Mouse (Mus musculus) midbrain, embryonic 12.5 days (tissue): ENCODE results near the gene Dag1. TPM values are rescaled to one million over a fixed set of nuclear protein-coding genes. Genes with fewer than 3 reads are reported as not detected.
A peak's percentile ranks its signal among the peaks of the same experiment; 100 is the strongest.
"Not testable (repeated sequence)": the region's sequence is repeated elsewhere in the genome, so short reads cannot be mapped to it uniquely, and the experiment has no call there.

Source experiments
- ATAC-seq: fragments of 200-750 bp; cut with Nextera tagmentation; 2 replicates; pipeline ENCODE4 v1.8.0; 2017; ENCODE audit warnings: low read depth, moderate TSS enrichment, moderate library complexity; ENCODE audit not compliant: low FRiP score
- H3K27ac ChIP-seq: fragments of 300-500 bp; sonication (generic); replicated peaks from 2 replicates; pipeline ENCODE4 v1.5.1; 2016; ENCODE audit warnings: mild to moderate bottlenecking
- H3K27me3 ChIP-seq: fragments of 300-500 bp; sonication (generic); 2 replicates; pipeline ENCODE4 v1.6.1; 2016; ENCODE audit warnings: mild to moderate bottlenecking
- H3K36me3 ChIP-seq: fragments of 300-500 bp; sonication (generic); 2 replicates; pipeline ENCODE4 v1.6.1; 2016
- H3K4me1 ChIP-seq: fragments of 300-500 bp; sonication (generic); 2 replicates; pipeline ENCODE4 v1.6.1; 2016
- H3K4me2 ChIP-seq: fragments of 300-500 bp; sonication (generic); replicated peaks from 2 replicates; pipeline ENCODE4 v1.6.1; 2016; ENCODE audit warnings: mild to moderate bottlenecking, moderate library complexity
- H3K4me3 ChIP-seq: fragments of 300-500 bp; sonication (generic); 2 replicates; pipeline ENCODE4 v1.5.1; 2016; ENCODE audit warnings: mild to moderate bottlenecking
- H3K9ac ChIP-seq: fragments of 300-500 bp; sonication (generic); replicated peaks from 2 replicates; pipeline ENCODE4 v1.6.1; 2016; ENCODE audit warnings: mild to moderate bottlenecking, moderate library complexity
- H3K9me3 ChIP-seq: fragments of 300-500 bp; sonication (generic); 2 replicates; pipeline ENCODE4 v1.6.1; 2016; ENCODE audit warnings: mild to moderate bottlenecking
- WGBS: fragments of 180-500 bp; shearing (Covaris S2); methylation state at CpG from one replicate; pipeline ENCODE4 v1.1.7; 2016; 5-methylcytosine and 5-hydroxymethylcytosine counted together
- polyA plus RNA-seq: library from polyadenylated mRNA; unstranded; fragments of >200 nt; fragmentation: Nextera tagmentation; extraction: Ambion mirVana; gene quantifications from 2 replicates; pipeline ENCODE4 v1.2.1, GENCODE M21; 2016

Dag1 gene
- polyA plus RNA-seq, 1 experiment from 2014 or later = 67.0 TPM

- WGBS = under 1% methylated on average over 32 of the region's 32 CpGs
- Histone ChIP-seq H3K36me3 (peaks cover 15% of the 10 kb centered on the region; the same call in 1 of the 2 replicates), H3K4me3 (peak within 1 kb of the TSS; percentile 58), H3K4me1 (peaks cover 10% of the 10 kb centered on the region), H3K9me3 (no peaks in the 10 kb centered on the region), H3K4me2 (peak within 1 kb of the TSS; percentile 66), H3K27ac (peak within 1 kb of the TSS; percentile 90), H3K27me3 (no peaks in the 10 kb centered on the region), H3K9ac (peak within 1 kb of the TSS; percentile 63)
- peak; percentile 97 for ATAC-seq
These were observed 26.4 kb upstream of the Dag1 start, which contains the start of gene Nicn1 for GRCm38 (mm10) chr9:108290016-108290750. TSS of gene Nicn1 (plus strand) at chr9:108290429.

GRCm38 (mm10) chr9:108289347-108289746 is 25.6 kb upstream of the Dag1 start:
- no peak for ATAC-seq
- H3K4me2 ChIP-seq = peak overlapping the region; percentile 66
- peak overlapping the region; percentile 63; the same call in 1 of the 2 replicates for H3K9ac ChIP-seq
- H3K27me3 ChIP-seq = no peaks in the 10 kb centered on the region
- no peaks in the 10 kb centered on the region for H3K9me3 ChIP-seq
- H3K4me1 ChIP-seq = peaks cover 10% of the 10 kb centered on the region
- H3K4me3 ChIP-seq = peak overlapping the region; percentile 58
- peak overlapping the region; percentile 90 for H3K27ac ChIP-seq
- H3K36me3 ChIP-seq = peaks cover 9% of the 10 kb centered on the region; the same call in 1 of the 2 replicates
- WGBS = 63% methylated on average over 2 of the region's 2 CpGs

DNA sequence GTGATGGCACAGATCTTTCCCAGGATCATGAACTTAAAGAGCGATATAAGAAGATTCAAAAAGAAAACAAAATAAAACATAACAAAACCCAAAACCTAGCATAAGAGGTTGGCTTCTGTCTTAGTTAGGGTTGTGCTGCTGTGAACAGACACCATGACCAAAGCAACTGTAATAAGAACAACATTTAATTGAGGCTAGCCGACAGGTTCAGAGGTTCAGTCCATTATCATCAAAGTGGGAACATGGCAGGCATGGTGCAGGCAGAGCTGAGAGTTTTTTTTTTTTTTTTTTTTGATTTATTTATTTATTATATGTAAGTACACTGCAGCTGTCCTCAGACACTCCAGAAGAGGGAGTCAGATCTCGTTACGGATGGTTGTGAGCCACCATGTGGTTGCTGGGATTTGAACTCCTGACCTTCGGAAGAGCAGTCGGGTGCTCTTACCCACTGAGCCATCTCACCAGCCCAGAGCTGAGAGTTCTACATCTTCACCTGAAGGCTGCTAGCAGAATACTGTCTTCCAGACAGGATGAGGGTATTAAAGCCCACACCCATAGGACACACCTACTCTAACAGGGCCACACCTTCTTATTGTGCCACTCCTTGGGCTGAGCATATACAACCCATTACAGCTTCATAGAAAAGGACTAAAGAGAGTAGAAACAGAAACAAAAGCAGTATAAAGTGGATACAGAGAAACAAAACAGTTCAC is 23.9 kb upstream of the Dag1 start:
- not testable (repeated sequence) for H3K36me3 ChIP-seq, H3K4me1 ChIP-seq, H3K9ac ChIP-seq, ATAC-seq, H3K27ac ChIP-seq, H3K9me3 ChIP-seq, H3K4me2 ChIP-seq, H3K4me3 ChIP-seq, H3K27me3 ChIP-seq
- WGBS = 91% methylated on average over 4 of the region's 6 CpGs

DNA sequence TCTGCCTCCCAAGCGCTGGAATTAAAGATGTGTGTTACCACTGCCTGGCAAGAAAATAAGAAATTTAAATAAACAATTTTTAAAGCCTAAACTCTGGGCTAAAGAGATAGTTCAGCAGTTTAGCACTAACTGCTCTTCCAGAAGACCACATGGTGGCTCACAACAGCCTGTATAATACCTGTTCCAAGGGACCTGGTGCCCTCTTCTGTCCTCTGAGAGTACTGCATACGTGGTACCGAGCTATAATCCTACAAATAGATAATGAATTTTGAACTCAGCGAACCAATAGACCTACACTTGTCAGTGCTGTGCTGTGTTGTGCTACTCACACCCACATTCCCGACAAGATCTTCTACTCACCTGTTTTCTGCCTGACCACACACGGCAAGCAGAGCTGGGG is 20.7 kb upstream of the Dag1 start:
- H3K4me2 ChIP-seq = no peak overlapping the region
- H3K4me3 ChIP-seq = no peak overlapping the region
- H3K9ac ChIP-seq = no peak overlapping the region
- H3K9me3 ChIP-seq = no peaks in the 10 kb centered on the region
- H3K27me3 ChIP-seq = no peaks in the 10 kb centered on the region
- ATAC-seq = peak; percentile 60
- H3K27ac ChIP-seq = no peak overlapping the region
- H3K4me1 ChIP-seq = no peaks in the 10 kb centered on the region
- WGBS = 15% methylated on average over 6 of the region's 6 CpGs
- H3K36me3 ChIP-seq = no peaks in the 10 kb centered on the region

GRCm38 (mm10) chr9:108280071-108280828 is 16.5 kb upstream of the Dag1 start:
- ATAC-seq = no peak
- Histone ChIP-seq H3K27me3 (no peaks in the 10 kb centered on the region), H3K4me2 (no peak overlapping the region), H3K4me1 (no peaks in the 10 kb centered on the region), H3K9me3 (no peaks in the 10 kb centered on the region), H3K27ac (no peak overlapping the region), H3K9ac (no peak overlapping the region), H3K36me3 (no peaks in the 10 kb centered on the region), H3K4me3 (no peak overlapping the region)
- 50% methylated on average over 8 of the region's 8 CpGs for WGBS

DNA sequence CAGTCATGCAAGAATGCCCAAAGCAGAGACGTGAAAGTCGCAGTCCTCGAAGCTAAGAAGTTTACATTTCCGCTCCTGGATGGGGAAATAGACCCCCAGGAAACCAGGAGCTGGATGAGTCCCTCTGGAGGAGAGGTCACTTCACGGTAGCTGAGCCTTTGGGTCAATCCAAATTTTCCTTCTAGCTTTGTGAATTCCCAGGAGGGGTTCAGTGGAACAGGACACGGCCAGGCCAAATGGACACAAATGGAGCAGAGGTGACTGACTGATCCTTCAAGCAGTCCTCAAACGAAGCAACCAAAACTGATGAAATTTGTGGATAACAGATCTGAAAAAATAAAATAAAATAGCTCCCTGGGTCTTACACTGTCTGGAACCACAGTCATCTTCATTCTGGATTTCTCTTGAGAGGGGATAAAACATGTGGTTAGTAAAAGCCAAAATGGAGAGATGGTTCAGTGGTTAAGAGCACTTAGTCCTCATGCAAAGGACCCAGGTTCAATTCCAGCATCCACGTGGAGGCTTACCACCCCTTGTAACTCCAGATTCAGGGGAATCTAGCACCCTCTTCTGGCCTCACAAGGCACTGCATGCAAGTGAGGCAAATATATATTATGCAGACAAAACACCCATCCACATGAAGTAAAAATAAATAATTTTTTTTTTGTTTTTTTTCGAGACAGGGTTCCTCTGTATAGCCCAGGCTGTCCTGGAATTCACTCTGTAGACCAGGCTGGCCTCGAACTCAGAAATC is 15.1 kb upstream of the Dag1 start:
- Histone ChIP-seq H3K4me1 (no peaks in the 10 kb centered on the region), H3K36me3 (no peaks in the 10 kb centered on the region), H3K27me3 (no peaks in the 10 kb centered on the region), H3K27ac (no peak overlapping the region), H3K4me3 (no peak overlapping the region), H3K4me2 (no peak overlapping the region), H3K9me3 (no peaks in the 10 kb centered on the region), H3K9ac (no peak overlapping the region)
- WGBS = 65% methylated on average over 10 of the region's 10 CpGs
- no peak for ATAC-seq

DNA sequence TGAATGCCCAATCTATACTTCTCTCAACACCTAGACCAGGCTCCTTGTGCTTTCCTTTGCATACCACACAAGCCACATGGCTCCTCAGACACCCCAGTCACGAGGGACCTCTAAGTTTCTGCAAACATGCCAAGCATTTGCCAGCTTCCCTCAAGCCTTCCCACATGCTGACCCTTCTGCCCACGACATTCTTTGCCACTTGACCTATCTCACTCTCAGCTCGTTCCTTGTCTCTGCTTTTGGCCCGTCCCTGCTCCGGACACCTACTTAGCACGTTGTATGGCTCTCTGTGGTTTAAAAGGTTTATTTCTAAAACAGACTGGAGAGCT is 11.5 kb upstream of the Dag1 start:
- Histone ChIP-seq H3K27ac (no peak overlapping the region), H3K36me3 (no peaks in the 10 kb centered on the region), H3K4me3 (no peak overlapping the region), H3K4me2 (no peak overlapping the region), H3K4me1 (no peaks in the 10 kb centered on the region), H3K9me3 (no peaks in the 10 kb centered on the region), H3K9ac (no peak overlapping the region), H3K27me3 (no peaks in the 10 kb centered on the region)
- 62% methylated on average over 6 of the region's 6 CpGs for WGBS
- no peak for ATAC-seq

GRCm38 (mm10) chr9:108274476-108275330 is 10.9 kb upstream of the Dag1 start:
- Histone ChIP-seq H3K9me3 (no peaks in the 10 kb centered on the region), H3K4me1 (no peaks in the 10 kb centered on the region), H3K36me3 (no peaks in the 10 kb centered on the region), H3K27ac (no peak overlapping the region), H3K4me2 (no peak overlapping the region), H3K9ac (no peak overlapping the region), H3K27me3 (no peaks in the 10 kb centered on the region), H3K4me3 (no peak overlapping the region)
- no peak for ATAC-seq
- WGBS = 77% methylated on average over 5 of the region's 5 CpGs

DNA sequence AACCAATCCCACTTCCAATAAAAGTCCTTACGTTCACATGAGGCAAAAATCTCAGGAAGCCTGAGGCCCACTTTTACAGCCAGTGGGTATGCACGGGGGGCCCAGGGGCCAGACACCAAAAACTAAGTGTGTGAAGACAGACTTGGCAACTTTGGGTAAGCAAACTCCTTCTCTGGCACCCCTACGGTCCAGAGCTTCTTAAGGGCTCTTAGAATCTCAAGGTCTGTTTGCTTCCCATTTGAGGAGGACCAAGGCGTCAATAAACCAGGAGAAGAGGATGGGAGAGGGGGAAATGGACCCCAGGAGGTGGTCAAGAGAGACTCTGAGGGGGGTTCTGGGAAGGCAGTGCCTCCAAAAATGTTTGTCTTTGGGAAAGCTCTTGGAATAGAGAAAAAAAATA is 9.7 kb upstream of the Dag1 start:
- H3K4me3 ChIP-seq = no peak overlapping the region
- H3K4me2 ChIP-seq = no peak overlapping the region
- H3K27me3 ChIP-seq = no peaks in the 10 kb centered on the region
- 71% methylated on average over 4 of the region's 4 CpGs for WGBS
- no peak overlapping the region for H3K9ac ChIP-seq
- no peaks in the 10 kb centered on the region for H3K4me1 ChIP-seq
- H3K27ac ChIP-seq = no peak overlapping the region
- ATAC-seq = no peak
- no peaks in the 10 kb centered on the region for H3K9me3 ChIP-seq
- no peaks in the 10 kb centered on the region for H3K36me3 ChIP-seq

- no peaks in the 10 kb centered on the region for H3K9me3 ChIP-seq
- H3K4me2 ChIP-seq = no peak overlapping the region
- H3K4me3 ChIP-seq = no peak overlapping the region
- no peak overlapping the region for H3K27ac ChIP-seq
- no peaks in the 10 kb centered on the region for H3K4me1 ChIP-seq
- no peak for ATAC-seq
- no peaks in the 10 kb centered on the region for H3K27me3 ChIP-seq
- H3K36me3 ChIP-seq = no peaks in the 10 kb centered on the region
- 82% methylated on average over 5 of the region's 5 CpGs for WGBS
- H3K9ac ChIP-seq = no peak overlapping the region
These were observed 8.9 kb upstream of the Dag1 start for GRCm38 (mm10) chr9:108272691-108273090.

GRCm38 (mm10) chr9:108271941-108272340 is 8.2 kb upstream of the Dag1 start:
- Histone ChIP-seq H3K27ac (no peak overlapping the region), H3K4me2 (no peak overlapping the region), H3K36me3 (no peaks in the 10 kb centered on the region), H3K4me3 (no peak overlapping the region), H3K4me1 (no peaks in the 10 kb centered on the region), H3K9ac (no peak overlapping the region), H3K9me3 (no peaks in the 10 kb centered on the region), H3K27me3 (no peaks in the 10 kb centered on the region)
- 53% methylated on average over 2 of the region's 2 CpGs for WGBS
- no peak for ATAC-seq
